Mouse (Mus musculus) heart, adult 2 months (tissue): ENCODE data around the gene Cys1.

Source experiments
- EP300 ChIP-seq: fragments of 200-500 bp; IDR thresholded peaks from 2 replicates; pipeline ENCODE4 v1.6.1; 2011; ENCODE audit warnings: low read depth, low read length, control low read depth; ENCODE audit not compliant: insufficient read depth
- POLR2A ChIP-seq: fragments of 200-500 bp; IDR thresholded peaks from 2 replicates; pipeline ENCODE4 v1.6.1; 2011; ENCODE audit warnings: mild to moderate bottlenecking, low read depth, low read length, control low read depth; ENCODE audit not compliant: insufficient read depth

GRCm38 (mm10) chr12:24706764-24707479 lies 25.3 kb upstream of the Cys1 start:
- TF ChIP-seq EP300: no peak
- no peak for TF ChIP-seq POLR2A
